Comparison of ENCODE assay signal across 31 mouse cellular contexts in the genomic region with DNA sequence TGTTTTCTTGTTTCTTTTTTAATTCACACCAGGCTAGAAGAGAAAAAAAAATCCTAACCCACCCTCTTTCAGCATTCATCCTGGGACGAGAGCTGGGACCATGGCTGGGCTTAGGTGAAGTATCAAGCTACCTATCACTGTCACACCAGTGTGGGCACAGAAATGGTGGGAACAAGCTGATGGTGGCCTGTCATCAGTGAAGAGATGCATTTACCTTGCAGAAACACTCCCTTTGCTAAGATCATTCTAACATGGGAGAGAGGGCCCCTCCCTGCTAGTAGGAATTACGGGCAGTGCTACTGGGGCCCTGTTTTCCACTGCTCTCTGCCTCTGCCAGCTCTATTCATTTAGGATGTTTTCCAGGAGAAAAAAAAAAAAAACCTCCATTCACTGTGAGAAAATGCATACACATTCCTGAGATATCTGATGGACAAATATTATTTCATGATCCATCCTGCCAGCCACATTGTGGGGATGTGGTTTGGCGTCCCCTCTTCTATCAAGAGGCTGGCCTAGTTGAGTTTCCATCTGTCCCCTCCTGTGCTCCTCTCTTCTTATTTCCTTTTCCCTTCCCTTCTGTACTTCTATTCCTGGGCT.
DNase-seq lines count a peak whose midpoint lies in the region; ATAC-seq and TF ChIP-seq lines count a peak whose summit lies in the region.
"Had no signal": no experiment of that assay in that cellular context is flagged by ENCODE, and none has a peak within 500 bp of the region (broad histone marks: within the 10 kb centered on the region; RNA-seq: fewer than 3 reads in every experiment).

No protein-coding gene starts in this region.

- no peaks in the 10 kb centered on the region for H3K27me3 ChIP-seq in midbrain, embryonic 11.5 days (ENCODE audit: control insufficient read depth, insufficient read depth, low read length)
- H3K27me3 ChIP-seq in midbrain, embryonic 14.5 days (ENCODE audit: control insufficient read depth, insufficient read depth, low read length) = no peaks in the 10 kb centered on the region
- no peaks in the 10 kb centered on the region for H3K27me3 ChIP-seq in liver, postnatal 0 days (ENCODE audit: insufficient read depth, low read length)
- H3K27me3 ChIP-seq: embryonic facial prominence, embryonic 13.5 days; forebrain, embryonic 15.5 days; heart, embryonic 15.5 days; intestine, embryonic 15.5 days; Patski had no signal

- H3K9me3 ChIP-seq in midbrain, embryonic 11.5 days (ENCODE audit: control insufficient read depth, low read length) = no peaks in the 10 kb centered on the region
- H3K9me3 ChIP-seq in midbrain, embryonic 14.5 days (ENCODE audit: control insufficient read depth, low read length) = no peaks in the 10 kb centered on the region
- H3K9me3 ChIP-seq in liver, postnatal 0 days (ENCODE audit: low read length) = no peaks in the 10 kb centered on the region
- H3K9me3 ChIP-seq: embryonic facial prominence, embryonic 13.5 days; forebrain, embryonic 10.5 days; forebrain, embryonic 15.5 days; heart, embryonic 10.5 days; heart, embryonic 15.5 days; intestine, embryonic 15.5 days had no signal

- no peak overlapping the region for H3K4me2 ChIP-seq in midbrain, embryonic 11.5 days
- no peak overlapping the region for H3K4me2 ChIP-seq in midbrain, embryonic 14.5 days (ENCODE audit: low read length)
- H3K4me2 ChIP-seq in liver, postnatal 0 days (ENCODE audit: low read depth, low read length) = no peak overlapping the region
- H3K4me2 ChIP-seq: embryonic facial prominence, embryonic 13.5 days; forebrain, embryonic 15.5 days; heart, embryonic 15.5 days; hindbrain, embryonic 14.5 days; intestine, embryonic 15.5 days had no signal

- DNase-seq in frontal cortex, postnatal 36 days (ENCODE audit: low spot score in 2 of 2) = no peak
- DNase-seq in midbrain, embryonic 11.5 days (ENCODE audit: low spot score, missing footprints) = peak; percentile 53
- no peak for DNase-seq in midbrain, embryonic 14.5 days
- DNase-seq in adipocyte (ENCODE audit: low spot score) = peak; percentile 33
- peak; percentile 50 for DNase-seq in telencephalon, adult 2 months (ENCODE audit: low read depth, low spot score)
- no peak for DNase-seq in liver, postnatal 0 days
- no peak for DNase-seq in adrenal gland, postnatal 10 days
- DNase-seq: adrenal gland, adult 2 months; adrenal gland, postnatal 36 days; B cell, adult 2 months; cerebellum, adult 11 months; cerebellum, adult 8-10 months; cerebellum, postnatal 14 days; gastrocnemius, adult 2 months; gastrocnemius, postnatal 25 days; heart, adult 18-20 months; heart, postnatal 14 days; kidney, adult 18-20 months had no signal

- 86% methylated on average over 3 of the region's 3 CpGs for WGBS in midbrain, embryonic 11.5 days
- WGBS in midbrain, embryonic 14.5 days = 81% methylated on average over 3 of the region's 3 CpGs
- 73% methylated on average over 3 of the region's 3 CpGs for WGBS in liver, postnatal 0 days (ENCODE audit: insufficient replicate concordance)

- no peaks in the 10 kb centered on the region for H3K36me3 ChIP-seq in midbrain, embryonic 11.5 days (ENCODE audit: control insufficient read depth, insufficient read depth, low read length)
- H3K36me3 ChIP-seq in midbrain, embryonic 14.5 days (ENCODE audit: control insufficient read depth, insufficient read depth, low read length) = no peaks in the 10 kb centered on the region
- no peaks in the 10 kb centered on the region for H3K36me3 ChIP-seq in liver, postnatal 0 days (replicated peaks; ENCODE audit: insufficient read depth, low read length)
- H3K36me3 ChIP-seq: embryonic facial prominence, embryonic 13.5 days; forebrain, embryonic 10.5 days; forebrain, embryonic 15.5 days; G1E; heart, embryonic 10.5 days; heart, embryonic 15.5 days; intestine, embryonic 15.5 days had no signal

- TF ChIP-seq CTCF in liver, postnatal 0 days (IDR thresholded peaks at IDR 0.05; ENCODE audit: low read depth) = no peak

- H3K27ac ChIP-seq in midbrain, embryonic 11.5 days (ENCODE audit: low read depth, low read length) = no peak overlapping the region
- no peak overlapping the region for H3K27ac ChIP-seq in midbrain, embryonic 14.5 days (replicated peaks; ENCODE audit: low read depth, low read length)
- no peak overlapping the region for H3K27ac ChIP-seq in liver, postnatal 0 days (ENCODE audit: low read depth)
- H3K27ac ChIP-seq: embryonic facial prominence, embryonic 13.5 days; forebrain, embryonic 10.5 days; forebrain, embryonic 15.5 days; gastrocnemius, adult 2 months; heart, embryonic 10.5 days; heart, embryonic 15.5 days; hindbrain, embryonic 14.5 days; intestine, embryonic 15.5 days had no signal

- H3K4me1 ChIP-seq in midbrain, embryonic 11.5 days (ENCODE audit: control insufficient read depth, insufficient read depth, low read length) = no peaks in the 10 kb centered on the region
- no peaks in the 10 kb centered on the region for H3K4me1 ChIP-seq in midbrain, embryonic 14.5 days (ENCODE audit: control insufficient read depth, insufficient read depth, low read length)
- no peaks in the 10 kb centered on the region for H3K4me1 ChIP-seq in liver, postnatal 0 days (ENCODE audit: insufficient read depth)
- H3K4me1 ChIP-seq: forebrain, embryonic 15.5 days; heart, embryonic 15.5 days had no signal

- ATAC-seq in frontal cortex, adult (ENCODE audit: low TSS enrichment) = peak; percentile 85
- ATAC-seq in midbrain, embryonic 11.5 days (ENCODE audit: low FRiP score) = no peak
- ATAC-seq in midbrain, embryonic 14.5 days (ENCODE audit: low FRiP score, low TSS enrichment) = no peak
- no peak for ATAC-seq in liver, postnatal 0 days
- ATAC-seq: activated CD4-positive, CD25-positive, alpha-beta regulatory T cell, adult 4 months; CD4-positive, CD25-positive, alpha-beta regulatory T cell, adult 4 months; forebrain, embryonic 15.5 days; intestine, embryonic 15.5 days; Patski had no signal

- H3K9ac ChIP-seq in midbrain, embryonic 11.5 days (ENCODE audit: low read length) = no peak overlapping the region
- no peak overlapping the region for H3K9ac ChIP-seq in midbrain, embryonic 14.5 days (replicated peaks; ENCODE audit: low read length)
- no peak overlapping the region for H3K9ac ChIP-seq in liver, postnatal 0 days (replicated peaks)
- H3K9ac ChIP-seq: embryonic facial prominence, embryonic 13.5 days; forebrain, embryonic 15.5 days; heart, embryonic 15.5 days; hindbrain, embryonic 14.5 days; intestine, embryonic 15.5 days had no signal

- no peak for TF ChIP-seq EP300 in liver, postnatal 0 days (IDR thresholded peaks at IDR 0.05; ENCODE audit: low read depth)

- no peak overlapping the region for H3K4me3 ChIP-seq in midbrain, embryonic 11.5 days (ENCODE audit: low read depth, low read length)
- no peak overlapping the region for H3K4me3 ChIP-seq in midbrain, embryonic 14.5 days (replicated peaks; ENCODE audit: low read depth, low read length)
- H3K4me3 ChIP-seq in liver, postnatal 0 days (ENCODE audit: low read depth, low read length) = no peak overlapping the region
- H3K4me3 ChIP-seq: embryonic facial prominence, embryonic 13.5 days; erythroblast, embryonic 14.5 days; forebrain, embryonic 10.5 days; forebrain, embryonic 15.5 days; gastrocnemius, adult 2 months; heart, embryonic 10.5 days; heart, embryonic 15.5 days; intestine, embryonic 15.5 days had no signal

Comparison
In these comparisons a context has a peak if more than half of its experiments do, and no peak if none do; other contexts are left out.
1. DNase-seq: peak in midbrain, embryonic 11.5 days (single experiment), adipocyte (single experiment) and telencephalon, adult 2 months (single experiment); none in frontal cortex, postnatal 36 days (0 of 2), midbrain, embryonic 14.5 days (single experiment), liver, postnatal 0 days (single experiment) and adrenal gland, postnatal 10 days (single experiment).